Mouse (Mus musculus) kidney, adult 18-20 months (tissue): Measurements from ENCODE around the gene Amn.

Experiments
- DNase-seq: peaks from one replicate; pipeline ENCODE4 v3.0.0; 2021

The Amn gene

DNA sequence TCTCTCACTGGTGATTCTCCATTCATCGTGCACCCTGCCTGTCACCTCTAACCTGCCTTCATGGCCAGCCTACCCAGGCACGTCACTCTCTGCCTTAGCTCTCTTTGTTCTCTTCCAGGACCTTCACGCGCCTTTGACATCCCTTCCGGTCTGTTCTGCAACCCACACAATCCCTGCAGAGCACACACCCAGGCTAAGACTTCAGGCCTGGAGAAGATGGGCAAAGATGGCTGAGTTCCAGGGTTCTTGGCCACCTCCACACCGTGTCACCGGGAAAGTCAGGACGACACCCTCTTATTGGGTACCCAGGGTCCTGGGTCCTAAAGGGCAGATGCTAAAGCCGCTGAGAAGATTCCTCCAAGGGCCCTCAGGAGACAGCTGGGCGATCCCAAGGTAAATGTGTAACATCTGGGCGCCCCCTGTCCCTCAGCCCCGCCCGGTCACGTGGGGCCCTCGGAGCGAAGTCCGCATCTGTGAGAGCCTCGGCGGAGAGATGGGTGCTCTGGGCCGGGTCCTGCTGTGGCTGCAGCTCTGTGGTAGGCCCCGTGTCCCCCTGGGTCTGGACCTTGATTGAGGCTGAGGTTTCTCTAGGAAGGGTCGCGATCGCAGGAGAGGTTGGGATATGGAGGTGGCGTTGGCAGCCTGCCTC, at the start of gene Amn:
TSS of gene Amn (plus strand) at position 467 of the 649 bp plus-strand sequence.
- peak; percentile 83 for DNase-seq

DNA sequence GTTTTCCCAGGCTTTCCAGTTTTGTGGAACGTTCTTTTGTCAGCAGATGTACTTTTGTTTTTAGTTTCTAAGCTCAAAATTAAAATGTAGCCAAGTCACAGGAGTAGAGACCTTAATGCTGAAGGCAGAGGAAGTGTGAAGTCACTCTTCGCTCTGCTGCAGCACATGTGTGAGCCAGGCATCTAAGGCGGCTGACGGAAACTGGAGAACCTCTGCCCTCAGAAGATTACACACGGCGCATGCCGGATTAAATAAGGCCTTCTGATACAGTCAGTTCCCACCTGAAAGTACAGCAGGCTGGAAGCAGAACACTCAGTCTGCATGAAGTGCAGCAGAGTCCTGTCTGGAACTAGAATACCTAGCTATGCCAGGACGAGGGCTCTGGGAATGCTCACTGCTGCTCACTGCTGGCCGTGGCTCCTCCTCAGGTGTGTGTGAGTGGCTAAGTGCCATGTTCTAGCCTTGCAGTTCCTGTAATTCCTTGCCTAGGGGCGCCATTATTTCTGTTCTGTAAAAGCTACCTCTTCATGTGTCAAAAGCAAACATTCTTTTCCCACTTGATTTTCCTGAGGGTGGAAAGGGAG, 45.6 kb upstream of the Amn start:
- peak; percentile 14 for DNase-seq

DNA sequence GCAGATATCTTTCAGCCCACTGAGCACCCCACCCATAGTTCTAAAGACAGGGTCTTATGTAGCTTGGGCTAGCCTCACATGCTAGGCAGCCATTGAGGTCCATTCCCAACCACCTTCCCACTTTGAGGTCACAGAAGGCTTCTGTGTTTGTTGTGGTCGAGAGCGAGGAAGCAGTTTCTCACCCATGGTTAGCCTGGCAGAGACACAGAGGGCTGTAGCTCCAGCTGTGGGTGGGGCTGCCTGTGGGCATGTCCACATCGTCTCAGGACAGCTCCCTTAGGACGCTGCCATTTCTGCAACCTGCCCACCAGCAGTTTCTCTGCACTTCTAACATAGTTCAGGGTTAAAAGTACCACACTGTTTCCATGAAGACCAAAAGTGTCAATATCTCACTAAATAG, 43.5 kb upstream of the Amn start:
- DNase-seq, result no peak

DNA sequence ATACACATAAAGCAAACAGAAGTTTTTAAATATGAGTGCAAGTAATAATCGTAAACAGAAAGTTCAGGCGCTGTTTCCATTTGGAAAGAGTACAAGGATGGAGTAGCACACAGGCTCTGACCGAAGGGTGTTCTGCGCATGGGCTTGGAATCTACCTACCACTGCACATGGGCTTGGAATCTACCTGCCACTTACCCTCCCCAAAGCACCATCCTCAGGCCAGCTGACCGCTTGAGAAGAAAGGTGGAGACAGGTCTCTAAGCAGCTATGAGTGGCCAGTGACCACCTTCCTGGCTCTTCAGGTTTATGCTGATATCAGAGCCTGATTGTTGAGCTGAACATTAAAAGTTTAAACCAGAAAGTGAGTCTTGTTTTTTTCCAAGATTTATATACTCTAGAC, 42.4 kb upstream of the Amn start:
- DNase-seq, result no peak

DNA sequence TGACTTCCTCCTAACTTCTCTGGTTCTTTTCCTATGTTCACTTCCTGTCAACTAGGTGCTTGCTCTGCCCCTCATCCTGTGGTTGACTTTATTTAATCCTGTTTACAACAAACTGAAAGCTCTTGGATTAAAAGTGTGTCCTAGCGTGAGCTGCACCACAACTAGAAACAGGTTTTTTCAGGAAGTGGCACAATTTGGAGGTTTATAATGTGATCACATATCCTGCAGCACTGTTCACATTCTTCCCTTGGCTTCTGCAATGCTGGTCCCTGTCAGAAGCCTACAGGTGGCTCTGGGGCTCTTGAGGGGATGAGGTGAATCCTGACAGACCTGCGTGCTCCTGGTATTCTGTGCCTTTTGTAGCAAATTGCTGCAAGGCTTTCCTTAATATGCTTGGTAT, 40.1 kb upstream of the Amn start:
- DNase-seq, result no peak

DNA sequence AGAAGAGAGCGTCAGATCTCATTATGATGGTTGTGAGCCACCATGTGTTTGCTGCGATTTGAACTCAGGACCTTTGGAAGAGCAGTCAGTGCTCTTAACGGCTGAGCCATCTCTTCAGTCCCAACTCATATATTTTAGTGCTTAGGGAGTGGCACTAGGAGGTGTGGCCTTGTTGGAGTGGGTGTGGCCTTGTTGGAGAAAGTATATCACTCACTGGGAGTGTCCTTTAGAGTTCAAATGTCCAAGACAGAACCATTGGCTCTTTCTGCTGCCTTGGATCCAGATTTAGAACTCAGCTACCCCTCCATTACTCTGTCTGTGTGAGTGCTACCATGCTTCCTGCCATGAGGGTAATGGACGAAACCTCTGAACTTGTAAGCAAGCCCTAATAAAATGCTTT, 37.1 kb upstream of the Amn start:
- no peak for DNase-seq

DNA sequence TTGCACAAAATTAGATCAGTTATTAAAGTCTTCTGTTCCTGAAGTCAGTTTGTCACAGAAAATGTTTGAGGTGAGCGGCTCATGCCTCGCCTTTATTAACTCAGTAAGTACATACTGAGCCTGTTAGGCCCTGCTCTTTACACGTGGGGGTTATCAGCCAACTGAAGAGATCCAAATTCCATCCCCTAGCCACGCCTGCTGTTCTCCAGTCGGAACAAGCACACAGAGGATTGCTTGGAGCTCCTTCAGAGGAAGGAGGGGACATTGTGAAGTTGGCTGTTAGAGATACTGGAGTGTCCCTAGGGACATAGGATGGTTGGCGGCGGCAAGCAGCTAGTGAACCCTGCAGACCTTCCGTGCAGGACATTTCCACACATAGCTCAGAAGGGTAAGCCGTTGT, 36.5 kb upstream of the Amn start:
- no peak for DNase-seq

DNA sequence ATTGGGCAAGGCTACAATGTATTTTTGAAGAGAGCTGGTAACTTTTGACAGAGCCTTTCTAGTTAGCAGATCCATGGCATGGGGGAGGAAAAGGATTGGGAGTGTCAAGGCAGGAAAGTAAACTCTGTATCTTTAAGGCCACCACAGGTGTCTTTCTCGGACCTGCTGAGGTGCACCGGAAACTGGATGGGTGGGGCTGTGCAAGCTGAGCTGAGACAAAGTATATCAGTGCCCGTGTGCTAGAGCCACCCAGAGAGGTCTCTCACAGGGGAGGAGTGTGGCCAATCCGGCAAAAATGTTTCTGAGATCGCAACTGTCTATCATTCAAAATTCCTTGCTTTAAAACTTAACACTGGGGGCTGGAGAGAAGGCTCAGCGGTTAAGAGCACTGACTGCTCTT, 35.3 kb upstream of the Amn start:
- no peak for DNase-seq

DNA sequence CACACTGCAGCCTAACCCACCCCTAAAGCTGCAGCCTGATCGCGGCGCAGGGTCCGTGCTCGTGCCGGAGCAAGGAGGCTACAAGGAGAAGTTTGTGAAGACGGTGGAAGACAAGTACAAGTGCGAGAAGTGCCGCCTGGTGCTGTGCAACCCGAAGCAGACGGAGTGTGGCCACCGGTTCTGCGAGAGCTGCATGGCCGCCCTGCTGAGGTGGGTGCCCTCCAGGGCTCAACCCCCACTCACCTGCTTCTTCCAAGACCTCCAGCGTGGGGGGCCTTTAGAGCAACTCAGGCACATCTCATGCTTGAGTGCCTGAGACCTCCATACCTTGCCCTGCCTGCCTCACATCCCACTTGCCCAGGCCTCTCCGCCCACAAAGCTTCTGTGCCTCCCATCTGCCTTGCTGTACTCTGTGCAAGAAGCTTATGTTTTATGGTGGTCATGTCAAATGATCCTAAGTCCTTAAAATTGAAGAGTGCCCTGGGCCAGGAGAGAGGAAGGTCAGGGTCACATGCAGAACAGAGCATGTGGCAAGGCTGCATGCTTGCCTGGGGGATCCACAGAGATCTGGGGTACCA, 33.2 kb upstream of the Amn start:
- no peak for DNase-seq

DNA sequence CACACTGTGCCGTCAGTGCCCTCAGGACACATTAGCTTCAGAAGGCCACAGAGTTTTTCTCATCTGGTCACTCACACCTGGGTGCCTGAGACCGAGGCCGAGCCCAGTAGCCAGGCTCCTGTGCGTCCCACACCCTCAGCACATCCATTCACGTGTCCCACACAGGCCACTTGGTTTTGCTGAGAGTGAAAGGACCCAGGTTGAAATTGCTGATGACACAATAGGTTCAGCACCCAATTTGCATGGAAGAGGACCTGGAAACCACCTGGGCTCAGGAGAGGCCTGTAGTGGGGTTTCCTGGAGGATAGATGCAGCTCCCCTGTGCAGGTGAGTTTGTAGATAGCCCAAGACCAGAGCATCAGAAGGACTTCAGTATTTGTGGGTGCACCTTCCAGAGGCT, 32.5 kb upstream of the Amn start:
- DNase-seq, result no peak

DNA sequence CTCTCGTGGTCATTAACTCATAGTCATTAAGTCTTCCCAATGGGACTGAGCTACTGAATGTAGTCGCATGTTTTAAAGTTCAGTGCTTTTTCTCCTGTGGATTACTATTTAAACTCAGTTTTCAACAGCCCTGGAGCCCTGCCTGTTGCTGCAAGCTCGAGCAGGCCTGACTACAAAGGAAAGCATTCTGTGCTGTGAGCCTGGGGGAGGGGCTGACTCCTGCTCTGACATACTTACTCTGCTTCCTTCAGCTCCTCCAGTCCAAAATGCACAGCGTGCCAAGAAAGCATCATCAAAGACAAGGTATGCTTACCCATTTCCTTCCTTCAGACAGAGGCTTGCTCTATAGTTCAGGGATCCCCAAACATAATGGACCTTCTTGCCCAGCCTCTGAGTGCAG, 32.1 kb upstream of the Amn start:
- peak; percentile 21 for DNase-seq

DNA sequence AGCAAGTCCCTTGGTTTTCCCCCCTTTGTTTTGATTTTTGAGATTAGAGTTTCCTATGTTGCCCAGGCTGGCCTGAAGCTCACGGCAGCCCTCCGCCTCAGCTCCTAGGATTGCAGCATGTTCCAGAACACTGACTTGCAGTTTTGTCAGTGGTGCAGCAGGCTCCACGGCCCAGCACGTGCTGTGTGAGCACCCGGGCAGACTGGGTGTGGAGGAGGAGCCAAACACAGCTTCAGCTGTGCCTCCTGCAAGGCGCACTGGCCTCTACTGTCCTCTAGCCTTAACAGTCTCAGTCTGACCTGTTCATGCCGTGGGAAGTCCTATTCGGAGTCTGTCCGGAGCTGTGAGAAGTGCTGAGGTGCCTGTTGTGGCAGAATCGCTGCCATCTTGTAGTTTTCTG, 31.0 kb upstream of the Amn start:
- DNase-seq, result peak; percentile 21

DNA sequence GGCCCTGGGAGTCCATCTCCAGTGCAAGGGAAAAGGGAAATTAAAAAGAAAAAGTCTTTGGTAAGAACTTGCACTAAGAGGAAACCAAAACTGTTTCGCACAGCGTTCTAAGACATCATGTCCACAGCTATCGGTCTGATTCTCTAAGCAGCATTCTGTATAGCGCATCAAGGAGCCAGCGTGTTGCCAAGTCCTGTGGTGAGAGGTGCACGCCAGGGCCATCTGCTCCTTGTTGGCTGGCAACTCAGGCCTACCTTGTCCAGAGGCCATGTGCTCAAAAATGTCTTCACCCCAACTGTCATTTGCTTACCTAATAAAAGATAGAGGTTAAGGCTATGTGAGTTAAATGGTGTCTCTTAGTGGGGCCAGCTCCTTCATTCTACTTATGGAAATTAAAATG, 29.0 kb upstream of the Amn start:
- DNase-seq, result no peak

DNA sequence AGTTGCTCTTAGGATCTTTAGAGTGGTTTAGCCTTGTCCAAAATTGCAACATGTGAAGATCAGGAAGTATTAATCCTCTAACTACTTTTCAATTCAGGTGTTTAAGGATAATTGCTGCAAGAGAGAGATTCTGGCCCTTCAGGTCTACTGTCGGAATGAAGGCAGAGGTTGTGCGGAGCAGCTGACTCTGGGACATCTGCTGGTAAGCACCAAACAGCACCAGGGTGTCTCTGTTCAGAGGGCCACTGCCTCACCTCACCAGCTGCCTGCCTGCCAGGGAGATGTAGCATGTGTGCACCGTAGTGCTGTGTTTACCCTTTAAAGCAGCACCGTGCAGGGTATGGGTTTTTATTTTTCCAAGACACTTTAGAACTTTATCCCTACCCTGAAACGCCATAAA, 28.5 kb upstream of the Amn start:
- DNase-seq, result no peak

DNA sequence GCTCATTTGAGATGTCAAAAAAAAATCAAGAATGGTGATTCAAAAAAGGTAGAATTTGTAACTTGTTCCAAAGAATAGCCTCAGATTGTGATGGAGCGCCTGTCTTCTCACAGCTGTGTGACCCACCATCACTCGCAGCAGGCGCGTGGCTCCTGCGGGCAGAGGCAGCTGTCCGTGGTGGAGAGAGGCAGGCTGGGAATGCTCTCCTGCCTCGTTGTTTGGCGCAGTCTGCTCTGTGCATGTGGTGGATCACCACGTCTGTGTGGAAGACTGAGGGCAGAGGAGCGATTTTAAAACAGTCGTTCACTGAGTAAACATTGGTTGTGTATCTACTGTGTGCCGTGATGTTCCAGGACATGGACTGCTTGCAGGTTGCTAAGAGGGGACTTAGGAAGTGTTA, 27.2 kb upstream of the Amn start:
- no peak for DNase-seq

DNA sequence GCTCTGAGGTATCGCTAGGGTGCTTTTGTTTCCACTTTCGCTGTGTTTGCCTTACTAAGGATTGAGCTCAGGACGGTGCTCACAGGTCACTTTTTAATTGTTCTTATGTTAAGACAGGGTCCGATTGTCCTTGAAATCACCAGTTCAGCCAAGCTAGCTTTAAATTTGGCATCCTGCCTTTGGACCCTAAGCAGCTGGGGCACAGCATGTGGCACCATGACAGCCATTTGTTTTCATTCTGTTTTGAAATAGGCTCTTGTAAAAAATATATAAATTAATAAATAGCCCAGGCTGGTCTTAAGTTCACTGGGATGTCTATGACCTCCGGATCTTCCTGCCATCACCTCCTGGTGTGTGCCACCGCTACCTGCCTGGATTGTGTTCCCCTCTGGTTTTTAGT, 25.8 kb upstream of the Amn start:
- DNase-seq, result no peak

DNA sequence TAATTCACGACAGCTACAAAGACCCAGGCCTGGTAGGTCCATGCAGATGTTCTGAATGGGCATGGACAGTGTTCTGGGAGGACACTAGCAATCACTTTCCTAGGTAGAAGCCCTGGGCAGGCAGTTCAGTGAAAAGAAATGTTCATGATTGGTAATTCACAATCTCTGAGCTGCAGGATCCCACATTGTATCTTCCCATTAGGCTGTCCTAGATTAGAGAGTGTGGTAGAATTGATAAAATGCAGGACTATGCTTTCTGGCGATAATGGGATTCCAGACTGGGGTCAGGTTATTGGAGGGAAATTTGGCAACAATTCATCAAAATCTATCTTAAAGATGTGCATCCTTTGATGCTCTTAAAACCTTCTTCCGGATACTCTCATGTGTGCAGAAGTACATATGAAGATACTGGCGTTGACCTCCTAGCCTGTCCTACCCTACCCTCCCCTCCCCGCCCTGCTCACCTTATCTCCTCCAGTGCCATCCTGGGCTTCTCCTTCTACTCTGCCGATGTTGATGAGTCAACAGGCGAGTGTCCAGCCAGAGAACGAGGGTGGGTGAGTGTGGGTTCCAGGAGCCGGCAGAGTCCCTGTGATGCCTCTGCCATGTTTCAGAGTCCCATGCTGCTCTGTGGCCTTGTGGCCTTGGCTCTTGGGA, 24.0 kb upstream of the Amn start:
- no peak for DNase-seq

DNA sequence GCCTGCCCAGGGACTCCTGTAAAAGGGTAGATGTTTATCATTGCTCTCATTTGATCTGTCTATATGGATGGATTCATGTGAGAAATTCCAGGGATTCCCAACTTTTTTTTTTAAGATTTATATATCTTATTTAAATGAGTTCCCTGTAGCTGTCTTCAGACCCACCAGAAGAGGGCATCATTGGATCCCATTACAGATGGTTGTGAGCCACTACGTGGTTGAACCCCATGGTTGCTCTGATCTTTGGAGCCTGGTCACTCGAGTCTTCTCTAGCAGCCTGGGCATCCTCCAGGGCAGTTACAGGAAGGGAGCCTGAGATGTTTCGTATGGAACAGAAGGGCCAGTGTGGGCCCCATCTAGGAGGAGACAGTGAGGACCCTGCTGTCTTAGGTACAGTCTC, 21.8 kb upstream of the Amn start:
- DNase-seq, result peak; percentile 14

DNA sequence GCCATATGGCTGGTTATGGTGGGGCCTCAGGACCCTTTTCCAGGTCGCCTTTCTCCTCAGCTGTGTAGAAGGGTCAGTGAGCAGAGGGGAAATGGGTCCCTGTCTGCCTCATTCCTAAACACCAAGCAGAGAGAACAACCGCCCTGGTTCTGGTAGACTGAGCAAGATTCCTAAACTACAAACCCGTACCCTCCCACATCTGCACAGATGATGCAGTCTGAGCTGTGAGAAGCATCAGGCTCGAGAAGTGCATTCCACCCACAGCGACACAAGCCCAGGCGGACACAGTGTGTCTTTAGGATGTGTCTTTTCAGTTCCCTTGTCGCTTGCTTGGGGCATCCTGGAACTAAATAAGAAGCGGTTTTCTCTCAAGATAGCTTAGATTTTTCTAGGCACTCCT, 20.8 kb upstream of the Amn start:
- DNase-seq, result no peak

DNA sequence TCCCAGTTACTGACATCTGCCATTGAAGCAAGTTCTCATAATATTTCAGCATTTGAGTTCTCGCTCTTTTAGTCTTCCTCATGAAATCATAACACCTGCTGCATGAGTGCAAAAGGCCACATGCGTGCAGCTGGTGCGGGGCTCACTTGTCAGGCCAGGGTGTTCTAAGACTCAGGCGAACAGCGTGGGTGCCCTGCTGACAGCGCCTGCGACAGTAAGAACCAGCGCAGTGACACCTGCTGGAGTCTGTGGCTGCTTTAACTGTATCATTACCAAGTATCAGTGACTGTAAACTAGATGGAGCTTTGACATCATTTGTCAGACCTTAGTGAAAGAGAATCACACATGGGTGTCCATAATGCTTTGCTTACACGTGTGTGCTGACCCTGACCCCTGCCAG, 19.7 kb upstream of the Amn start:
- no peak for DNase-seq

DNA sequence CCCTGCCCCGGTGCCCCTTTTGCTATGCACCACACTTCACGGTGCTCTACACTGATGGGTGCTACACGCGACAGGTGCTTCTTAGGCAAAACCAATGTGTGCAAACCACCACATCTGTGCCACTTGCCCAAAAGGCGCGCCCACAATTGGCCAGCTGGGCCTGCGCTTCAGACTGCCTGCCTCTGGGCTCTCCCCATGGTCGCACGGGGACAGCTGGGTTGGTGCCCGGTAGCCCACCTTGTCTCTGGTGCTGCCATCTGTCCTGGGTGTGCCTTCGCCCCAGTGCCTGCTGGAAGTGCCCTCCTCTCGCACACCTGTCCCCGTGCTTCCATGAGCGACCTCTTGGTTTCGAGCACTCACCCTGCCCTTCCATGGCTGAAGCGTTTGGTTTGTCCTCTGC, 7.2 kb upstream of the Amn start:
- DNase-seq, result no peak

DNA sequence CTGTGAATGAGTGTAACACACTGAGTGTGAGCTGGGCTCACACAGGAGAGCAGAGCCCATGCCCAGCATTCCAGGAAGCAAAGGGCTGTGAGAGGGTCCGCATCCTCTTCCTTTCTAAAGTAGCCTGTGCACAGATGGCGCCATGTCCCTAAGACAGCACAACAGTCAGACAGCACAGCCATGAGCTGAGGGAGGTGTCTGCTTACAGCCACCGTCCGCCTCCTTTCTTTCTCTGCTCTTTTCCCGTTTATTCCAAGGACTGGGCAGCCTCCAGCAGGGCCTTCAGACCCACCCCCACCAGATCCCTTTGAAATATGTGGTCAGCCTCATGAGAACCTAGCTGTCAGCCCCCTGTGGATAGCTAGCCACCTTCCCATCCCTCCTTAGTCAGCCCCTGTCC, 5.7 kb upstream of the Amn start:
- DNase-seq, result no peak

DNA sequence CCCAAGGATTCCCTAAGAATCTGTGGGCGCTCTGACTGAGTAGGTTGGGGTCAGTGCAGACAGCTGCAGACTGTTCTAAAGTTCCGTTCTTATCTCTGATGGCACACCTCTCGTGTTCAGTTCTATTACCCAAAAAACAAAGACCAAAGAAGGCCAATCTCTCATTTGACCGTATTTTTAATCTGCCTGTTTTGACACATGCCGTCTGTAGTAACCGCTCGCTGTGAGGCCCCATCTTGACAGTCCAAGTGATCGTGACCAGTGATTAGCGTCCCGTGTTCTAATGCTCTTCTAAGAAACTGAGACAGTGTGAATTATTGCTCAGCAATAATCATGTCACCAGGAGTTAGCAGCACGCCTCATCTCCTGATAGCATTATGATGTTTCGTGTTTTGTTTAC, 4.3 kb upstream of the Amn start:
- no peak for DNase-seq

DNA sequence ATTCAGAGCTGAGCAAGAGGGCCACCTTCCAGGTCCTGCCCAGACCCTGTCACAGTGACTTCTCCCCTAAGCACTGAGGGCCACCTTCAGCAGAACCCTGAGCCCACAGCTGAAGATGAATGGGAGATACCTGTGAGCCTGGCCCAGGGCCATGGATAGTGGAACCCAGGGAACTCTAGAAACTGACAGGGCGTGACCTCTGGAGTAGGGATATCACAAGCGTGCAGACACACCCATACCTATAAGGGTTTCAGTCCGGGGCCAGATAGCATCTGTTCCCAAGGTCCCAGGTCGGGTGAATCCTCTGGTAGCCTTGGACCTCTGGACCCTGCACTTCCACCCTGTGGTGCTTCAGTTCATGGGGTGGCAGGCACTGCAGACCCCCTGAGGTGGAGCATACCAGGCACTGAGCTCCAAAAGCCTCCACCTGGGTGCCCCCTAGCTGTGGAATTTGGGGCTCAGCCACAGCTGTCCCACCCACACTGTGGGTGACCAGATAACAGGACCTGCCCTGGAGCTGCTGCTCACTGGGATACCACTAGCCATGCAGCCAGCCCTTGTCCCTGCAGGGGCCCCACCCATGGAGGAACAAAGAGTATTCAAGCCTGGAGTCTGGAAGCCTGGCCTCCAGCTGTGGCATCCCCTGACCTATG, 3.1 kb upstream of the Amn start:
- no peak for DNase-seq
